Mouse (Mus musculus) cortical plate, adult 2 months (tissue): ENCODE data around the gene Gnl1.

Source experiments
- CTCF ChIP-seq: fragments of 200-500 bp; IDR thresholded peaks from 2 replicates; pipeline ENCODE4 v1.5.1; 2011; ENCODE audit warnings: mild to moderate bottlenecking, control low read depth, low read length; ENCODE audit not compliant: insufficient read depth; ENCODE audit errors: extremely low read depth
- POLR2A ChIP-seq: fragments of 200-500 bp; IDR thresholded peaks from 2 replicates; pipeline ENCODE4 v1.6.1; 2011; ENCODE audit warnings: mild to moderate bottlenecking, low read length, control low read depth; ENCODE audit not compliant: insufficient read depth; ENCODE audit errors: extremely low read depth

- TF ChIP-seq POLR2A (no peak), CTCF (no peak)
Observed at GRCm38 (mm10) chr17:36023710-36024654, 44.3 kb downstream of the Gnl1 start.
